Mouse (Mus musculus): ENCODE data around the gene Areg. TPM values are rescaled to one million over a fixed set of nuclear protein-coding genes. Genes with fewer than 3 reads are reported as not detected.

Gene Areg
- polyA plus RNA-seq, 1 experiment from 2014 or later = 0.16 TPM

DNA sequence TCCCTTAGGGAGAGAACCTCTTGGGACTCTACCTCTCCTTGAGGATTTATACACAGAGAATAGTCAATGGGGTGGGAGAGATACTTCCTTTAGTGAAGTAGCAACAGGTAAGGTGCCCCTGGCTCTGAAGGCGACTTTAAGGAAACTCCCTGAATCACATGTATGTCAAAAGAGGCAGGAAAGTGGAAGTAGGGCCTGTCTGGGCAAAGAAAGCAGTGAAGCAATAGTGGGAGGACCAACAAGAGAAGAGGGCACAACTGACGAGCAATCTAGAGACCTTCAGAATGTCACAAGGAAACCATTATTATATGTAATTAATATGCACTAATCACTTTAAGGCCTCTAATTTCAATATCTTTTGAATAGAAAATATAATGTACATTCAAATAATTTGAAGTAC, 25.4 kb upstream of the Areg start:
- Histone ChIP-seq H3K4me2 (ENCODE audit: low read depth, low read length, severe bottlenecking) (no peak overlapping the region), H3K9me3 (ENCODE audit: control insufficient read depth, low read length) (no peaks in the 10 kb centered on the region), H3K4me3 (ENCODE audit: low read depth, low read length) (no peak overlapping the region), H3K9ac (ENCODE audit: low read length) (no peak overlapping the region), H3K27ac (ENCODE audit: low read depth, low read length) (no peak overlapping the region), H3K4me1 (replicated peaks; ENCODE audit: control insufficient read depth, insufficient read depth, low read length) (no peaks in the 10 kb centered on the region), H3K36me3 (ENCODE audit: control insufficient read depth, insufficient read depth, low read length) (no peaks in the 10 kb centered on the region), H3K27me3 (ENCODE audit: control insufficient read depth, insufficient read depth, low read length) (no peaks in the 10 kb centered on the region)
- 88% methylated on average over 2 of the region's 2 CpGs for WGBS
- no peak for ATAC-seq (replicated peaks; ENCODE audit: low FRiP score)
- no peak for DNase-seq (ENCODE audit: low spot score)

DNA sequence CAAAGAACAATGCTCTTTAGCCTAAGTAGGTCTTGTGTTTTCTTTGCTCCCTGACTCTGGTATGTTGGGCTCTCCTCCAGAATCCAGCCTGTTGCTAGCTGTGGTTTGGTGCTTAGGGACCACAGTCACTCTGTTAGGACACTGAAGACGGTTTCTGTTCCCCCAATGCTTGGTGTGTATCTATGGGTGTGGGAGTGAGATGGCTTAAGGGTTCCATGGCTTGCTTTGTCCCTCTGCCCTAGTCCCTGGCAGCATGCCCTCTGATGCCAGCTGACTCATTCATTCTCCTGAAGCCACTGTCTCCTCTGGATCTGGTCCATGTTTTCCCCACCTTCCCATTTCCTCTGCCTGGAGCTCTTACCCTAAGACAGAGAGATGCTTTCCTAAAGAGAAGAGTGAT, 24.8 kb upstream of the Areg start:
- H3K27ac ChIP-seq (ENCODE audit: low read depth, low read length) = no peak overlapping the region
- H3K27me3 ChIP-seq (ENCODE audit: control insufficient read depth, insufficient read depth, low read length) = no peaks in the 10 kb centered on the region
- DNase-seq (ENCODE audit: low spot score) (no peak), ATAC-seq (replicated peaks; ENCODE audit: low FRiP score) (no peak)
- no peak overlapping the region for H3K4me3 ChIP-seq (ENCODE audit: low read depth, low read length)
- no peaks in the 10 kb centered on the region for H3K4me1 ChIP-seq (replicated peaks; ENCODE audit: control insufficient read depth, insufficient read depth, low read length)
- WGBS = 69% methylated on average over 1 of the region's 1 CpGs
- H3K4me2 ChIP-seq (ENCODE audit: low read depth, low read length, severe bottlenecking) = no peak overlapping the region
- no peaks in the 10 kb centered on the region for H3K36me3 ChIP-seq (ENCODE audit: control insufficient read depth, insufficient read depth, low read length)
- H3K9ac ChIP-seq (ENCODE audit: low read length) = no peak overlapping the region
- H3K9me3 ChIP-seq (ENCODE audit: control insufficient read depth, low read length) = no peaks in the 10 kb centered on the region

DNA sequence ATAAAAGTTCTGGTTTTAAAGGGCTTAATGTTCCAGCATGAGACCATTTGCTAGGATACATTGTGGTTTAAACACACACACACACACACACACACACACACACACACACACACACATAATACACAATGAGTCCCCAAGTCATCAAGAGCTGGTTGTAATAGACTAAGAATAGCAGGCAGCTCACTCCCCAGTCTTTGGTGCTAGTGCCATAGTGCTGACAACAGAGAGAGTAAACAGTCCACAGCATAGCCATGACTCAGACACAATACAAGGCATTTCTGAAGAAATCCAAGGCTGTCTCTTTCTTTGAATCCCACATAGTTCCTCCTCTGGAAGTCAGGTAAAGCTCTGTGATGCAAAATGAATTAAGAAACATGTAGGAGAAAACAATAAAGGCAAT, 20.8 kb upstream of the Areg start:
- Histone ChIP-seq H3K9me3 (ENCODE audit: control insufficient read depth, low read length) (no peaks in the 10 kb centered on the region), H3K4me2 (ENCODE audit: low read depth, low read length, severe bottlenecking) (no peak overlapping the region), H3K4me3 (ENCODE audit: low read depth, low read length) (no peak overlapping the region), H3K4me1 (replicated peaks; ENCODE audit: control insufficient read depth, insufficient read depth, low read length) (no peaks in the 10 kb centered on the region), H3K36me3 (ENCODE audit: control insufficient read depth, insufficient read depth, low read length) (no peaks in the 10 kb centered on the region), H3K27ac (ENCODE audit: low read depth, low read length) (no peak overlapping the region), H3K27me3 (ENCODE audit: control insufficient read depth, insufficient read depth, low read length) (no peaks in the 10 kb centered on the region), H3K9ac (ENCODE audit: low read length) (no peak overlapping the region)
- no peak for DNase-seq (ENCODE audit: low spot score)
- ATAC-seq (replicated peaks; ENCODE audit: low FRiP score) = no peak

DNA sequence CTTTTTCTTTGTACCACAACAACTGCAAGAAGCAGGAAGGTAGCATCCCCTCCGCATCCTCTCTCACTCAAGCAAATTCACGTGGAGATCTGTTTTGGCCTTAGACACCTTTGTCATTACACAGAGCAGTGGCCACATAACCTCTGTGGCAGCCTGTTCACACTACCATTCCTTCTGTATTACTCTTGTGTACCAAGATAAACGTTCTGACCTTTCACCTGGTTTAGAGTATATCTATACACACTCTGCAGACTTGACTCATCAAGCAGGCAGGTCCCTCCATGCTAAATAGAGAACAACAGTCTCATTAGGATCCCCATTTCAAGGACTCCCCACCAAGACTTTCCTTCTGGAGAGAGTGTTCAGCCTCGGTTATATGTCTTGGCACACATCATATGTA, 16.0 kb upstream of the Areg start:
- Histone ChIP-seq H3K4me1 (replicated peaks; ENCODE audit: control insufficient read depth, insufficient read depth, low read length) (no peaks in the 10 kb centered on the region), H3K9me3 (ENCODE audit: control insufficient read depth, low read length) (no peaks in the 10 kb centered on the region), H3K9ac (ENCODE audit: low read length) (no peak overlapping the region), H3K36me3 (ENCODE audit: control insufficient read depth, insufficient read depth, low read length) (no peaks in the 10 kb centered on the region), H3K4me3 (ENCODE audit: low read depth, low read length) (no peak overlapping the region), H3K27me3 (ENCODE audit: control insufficient read depth, insufficient read depth, low read length) (no peaks in the 10 kb centered on the region), H3K4me2 (ENCODE audit: low read depth, low read length, severe bottlenecking) (no peak overlapping the region), H3K27ac (ENCODE audit: low read depth, low read length) (no peak overlapping the region)
- ATAC-seq (replicated peaks; ENCODE audit: low FRiP score) (no peak), DNase-seq (ENCODE audit: low spot score) (no peak)
- WGBS = 85% methylated on average over 4 of the region's 4 CpGs

DNA sequence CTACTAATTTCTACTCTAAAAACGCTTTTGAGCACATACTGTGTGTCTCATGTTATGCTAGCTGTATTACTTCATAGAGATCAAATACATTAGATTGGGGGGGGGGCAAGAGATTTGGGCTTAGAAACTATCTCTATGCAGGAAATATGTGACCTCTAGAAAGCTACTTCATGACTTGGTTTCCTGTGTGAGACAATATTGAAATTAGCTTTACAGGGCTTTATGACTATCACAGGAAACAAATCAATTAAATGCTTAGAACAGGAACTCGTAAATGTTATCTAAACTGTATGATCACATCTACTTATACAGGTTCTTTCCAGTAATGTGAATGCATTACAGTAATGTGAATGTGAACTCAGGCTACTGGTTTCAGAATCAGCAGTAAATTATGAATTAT, 15.3 kb upstream of the Areg start:
- DNase-seq (ENCODE audit: low spot score) (no peak), ATAC-seq (replicated peaks; ENCODE audit: low FRiP score) (no peak)
- no peak overlapping the region for H3K4me3 ChIP-seq (ENCODE audit: low read depth, low read length)
- no peak overlapping the region for H3K9ac ChIP-seq (ENCODE audit: low read length)
- H3K4me2 ChIP-seq (ENCODE audit: low read depth, low read length, severe bottlenecking) = no peak overlapping the region
- no peaks in the 10 kb centered on the region for H3K4me1 ChIP-seq (replicated peaks; ENCODE audit: control insufficient read depth, insufficient read depth, low read length)
- no peak overlapping the region for H3K27ac ChIP-seq (ENCODE audit: low read depth, low read length)
- H3K27me3 ChIP-seq (ENCODE audit: control insufficient read depth, insufficient read depth, low read length) = no peaks in the 10 kb centered on the region
- no peaks in the 10 kb centered on the region for H3K9me3 ChIP-seq (ENCODE audit: control insufficient read depth, low read length)
- 88% methylated on average over 2 of the region's 2 CpGs for WGBS
- no peaks in the 10 kb centered on the region for H3K36me3 ChIP-seq (ENCODE audit: control insufficient read depth, insufficient read depth, low read length)

DNA sequence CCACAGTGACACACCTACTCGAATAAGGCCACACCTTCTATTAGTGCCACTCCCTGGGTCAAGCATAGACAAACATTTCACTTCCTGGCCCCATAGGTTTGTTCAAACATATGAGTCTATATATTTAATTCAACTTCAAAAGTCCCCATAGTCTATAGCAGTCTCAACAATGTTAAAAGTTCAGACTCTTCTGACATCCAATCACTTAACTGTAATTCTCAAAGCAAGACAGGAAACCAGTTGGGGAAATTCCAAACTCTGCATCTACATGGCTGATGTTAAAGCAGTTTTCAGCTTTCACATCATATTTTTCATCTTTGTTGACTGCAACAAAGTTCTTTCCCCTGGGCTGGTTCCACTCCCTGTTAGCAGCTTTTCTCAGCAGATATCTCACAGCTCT, 12.8 kb upstream of the Areg start:
- no peak overlapping the region for H3K4me3 ChIP-seq (ENCODE audit: low read depth, low read length)
- no peak overlapping the region for H3K4me2 ChIP-seq (ENCODE audit: low read depth, low read length, severe bottlenecking)
- H3K9me3 ChIP-seq (ENCODE audit: control insufficient read depth, low read length) = no peaks in the 10 kb centered on the region
- DNase-seq (ENCODE audit: low spot score) = no peak
- H3K9ac ChIP-seq (ENCODE audit: low read length) = no peak overlapping the region
- no peak overlapping the region for H3K27ac ChIP-seq (ENCODE audit: low read depth, low read length)
- ATAC-seq (replicated peaks; ENCODE audit: low FRiP score) = no peak
- H3K27me3 ChIP-seq (ENCODE audit: control insufficient read depth, insufficient read depth, low read length) = no peaks in the 10 kb centered on the region
- no peaks in the 10 kb centered on the region for H3K36me3 ChIP-seq (ENCODE audit: control insufficient read depth, insufficient read depth, low read length)
- no peaks in the 10 kb centered on the region for H3K4me1 ChIP-seq (replicated peaks; ENCODE audit: control insufficient read depth, insufficient read depth, low read length)
- 94% methylated on average over 1 of the region's 1 CpGs for WGBS

DNA sequence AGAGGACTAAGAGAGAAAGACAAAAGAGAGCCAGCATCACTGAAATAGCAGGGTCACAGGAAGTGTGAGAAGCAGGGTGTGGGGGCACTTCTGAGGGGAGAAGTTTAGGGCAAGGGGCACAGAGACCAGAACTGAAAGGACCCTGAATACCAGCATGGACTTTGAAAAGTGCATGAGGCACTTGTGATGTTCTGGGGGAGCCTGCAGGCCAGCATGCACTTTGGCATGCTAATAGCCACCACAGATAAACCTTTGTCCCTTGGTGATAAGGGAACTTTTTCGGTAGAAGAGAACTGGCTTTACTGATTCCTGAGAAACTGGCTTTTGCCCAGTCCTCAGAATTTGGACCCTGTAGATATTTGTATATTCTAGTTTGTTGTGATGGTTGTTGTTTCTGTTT, 4.4 kb upstream of the Areg start:
- Histone ChIP-seq H3K36me3 (ENCODE audit: control insufficient read depth, insufficient read depth, low read length) (no peaks in the 10 kb centered on the region), H3K9me3 (ENCODE audit: control insufficient read depth, low read length) (no peaks in the 10 kb centered on the region), H3K27ac (ENCODE audit: low read depth, low read length) (no peak overlapping the region), H3K9ac (ENCODE audit: low read length) (no peak overlapping the region), H3K27me3 (ENCODE audit: control insufficient read depth, insufficient read depth, low read length) (peaks cover 7% of the 10 kb centered on the region), H3K4me3 (ENCODE audit: low read depth, low read length) (no peak overlapping the region), H3K4me2 (ENCODE audit: low read depth, low read length, severe bottlenecking) (no peak overlapping the region), H3K4me1 (replicated peaks; ENCODE audit: control insufficient read depth, insufficient read depth, low read length) (no peaks in the 10 kb centered on the region)
- 67% methylated on average over 1 of the region's 1 CpGs for WGBS
- ATAC-seq (replicated peaks; ENCODE audit: low FRiP score) = no peak
- DNase-seq (ENCODE audit: low spot score) = no peak

DNA sequence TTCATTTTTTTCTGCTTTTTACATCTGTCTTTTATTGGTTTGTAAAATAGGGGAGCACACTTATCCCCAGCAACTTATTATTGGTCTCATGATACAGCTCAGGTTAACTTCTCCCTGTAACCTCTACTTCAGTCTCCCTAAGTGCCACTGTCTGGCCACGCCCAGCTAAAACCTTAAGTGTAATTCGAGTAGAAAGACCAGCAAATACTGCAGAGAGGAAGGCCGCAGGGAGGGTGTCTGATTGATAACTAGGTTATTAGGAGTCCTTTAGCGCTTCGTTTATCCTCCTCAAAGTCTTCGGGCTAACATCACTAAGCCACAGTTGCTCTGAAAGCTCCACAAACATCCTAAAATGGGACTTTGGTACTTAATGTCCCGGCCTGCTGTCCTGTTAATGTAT, 429 bp upstream of the Areg start:
- DNase-seq (ENCODE audit: low spot score) (no peak), ATAC-seq (replicated peaks; ENCODE audit: low FRiP score) (peak; percentile 21; the same call in 1 of the 2 replicates)
- H3K27ac ChIP-seq (ENCODE audit: low read depth, low read length) = no peak overlapping the region
- H3K27me3 ChIP-seq (ENCODE audit: control insufficient read depth, insufficient read depth, low read length) = peaks cover 14% of the 10 kb centered on the region
- H3K4me2 ChIP-seq (ENCODE audit: low read depth, low read length, severe bottlenecking) = peak overlapping the region; percentile 96
- no peaks in the 10 kb centered on the region for H3K9me3 ChIP-seq (ENCODE audit: control insufficient read depth, low read length)
- H3K4me3 ChIP-seq (ENCODE audit: low read depth, low read length) = peak overlapping the region; percentile 54
- 2% methylated on average over 7 of the region's 7 CpGs for WGBS
- no peaks in the 10 kb centered on the region for H3K36me3 ChIP-seq (ENCODE audit: control insufficient read depth, insufficient read depth, low read length)
- H3K4me1 ChIP-seq (replicated peaks; ENCODE audit: control insufficient read depth, insufficient read depth, low read length) = no peaks in the 10 kb centered on the region
- H3K9ac ChIP-seq (ENCODE audit: low read length) = peak overlapping the region; percentile 58; the same call in 1 of the 2 replicates

DNA sequence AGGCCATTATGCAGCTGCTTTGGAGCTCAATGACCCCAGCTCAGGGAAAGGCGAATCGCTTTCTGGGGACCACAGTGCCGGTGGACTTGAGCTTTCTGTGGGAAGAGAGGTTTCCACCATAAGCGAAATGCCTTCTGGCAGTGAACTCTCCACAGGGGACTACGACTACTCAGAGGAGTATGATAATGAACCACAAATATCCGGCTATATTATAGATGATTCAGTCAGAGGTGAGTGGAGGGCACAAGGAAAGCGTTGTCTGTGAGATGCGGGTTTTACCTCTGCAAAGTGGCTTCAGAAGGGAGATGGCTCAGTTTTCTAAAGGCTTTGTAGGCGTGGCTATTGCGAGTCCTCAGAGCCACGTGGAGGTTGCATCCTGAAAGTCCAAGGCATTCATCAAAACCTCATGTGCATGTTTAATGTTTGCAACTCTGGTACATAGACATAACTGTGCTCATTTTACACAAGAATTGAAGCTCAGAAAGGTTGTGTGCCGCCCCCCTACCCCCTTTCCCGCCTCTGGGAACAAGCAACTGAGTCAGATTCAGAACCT, 1.6 kb downstream of the Areg start:
- H3K4me1 ChIP-seq (replicated peaks; ENCODE audit: control insufficient read depth, insufficient read depth, low read length) = no peaks in the 10 kb centered on the region

More for the DNA sequence above, 1.6 kb downstream of the Areg start:
- ATAC-seq (replicated peaks; ENCODE audit: low FRiP score) (no peak), DNase-seq (ENCODE audit: low spot score) (no peak)
- Histone ChIP-seq H3K27me3 (ENCODE audit: control insufficient read depth, insufficient read depth, low read length) (peaks cover 14% of the 10 kb centered on the region), H3K27ac (ENCODE audit: low read depth, low read length) (no peak overlapping the region), H3K4me3 (ENCODE audit: low read depth, low read length) (no peak overlapping the region), H3K4me2 (ENCODE audit: low read depth, low read length, severe bottlenecking) (no peak overlapping the region), H3K36me3 (ENCODE audit: control insufficient read depth, insufficient read depth, low read length) (no peaks in the 10 kb centered on the region), H3K9me3 (ENCODE audit: control insufficient read depth, low read length) (no peaks in the 10 kb centered on the region), H3K9ac (ENCODE audit: low read length) (no peak overlapping the region)
- 48% methylated on average over 13 of the region's 13 CpGs for WGBS
